Mouse (Mus musculus) inflammation-experienced regulatory T-cells, adult 6 months (primary cell): ENCODE measurements around the gene Lrrc8c. TPM values are rescaled to one million over a fixed set of nuclear protein-coding genes. Genes with fewer than 3 reads are reported as not detected.

Experiments used
- ATAC-seq: one replicate; pipeline ENCODE4 v1.8.0; 2017
- polyA plus RNA-seq, 3 experiments: library from polyadenylated mRNA; unstranded; fragments of 100-300 nt; shearing (Covaris generic); gene quantifications; one replicate each; pipeline ENCODE4 v1.2.1; 2017

Lrrc8c gene
- polyA plus RNA-seq, 3 experiments from 2014 or later = 46.9 to 77.2 (median 63.8) TPM

DNA sequence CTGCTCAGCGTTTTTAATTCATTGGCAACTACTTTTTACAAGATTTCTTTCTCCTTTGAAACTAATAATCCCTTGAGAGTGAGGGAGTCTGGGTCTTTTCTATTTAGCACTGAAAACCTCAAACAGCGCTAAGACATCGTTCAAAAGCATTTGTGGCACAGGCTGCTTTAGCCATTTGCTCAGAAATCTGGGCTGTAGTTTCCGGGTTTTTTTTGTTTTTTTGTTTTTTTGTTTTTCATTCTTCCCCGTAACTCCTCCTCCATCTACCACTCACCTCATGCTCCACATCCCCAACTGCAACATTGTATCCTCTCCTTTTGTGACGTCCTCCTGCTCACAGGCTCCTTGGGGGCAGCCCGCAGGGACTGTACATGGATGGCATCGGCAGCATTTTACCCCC is 124.1 kb downstream of the Lrrc8c start:
- ATAC-seq = peak; percentile 10

DNA sequence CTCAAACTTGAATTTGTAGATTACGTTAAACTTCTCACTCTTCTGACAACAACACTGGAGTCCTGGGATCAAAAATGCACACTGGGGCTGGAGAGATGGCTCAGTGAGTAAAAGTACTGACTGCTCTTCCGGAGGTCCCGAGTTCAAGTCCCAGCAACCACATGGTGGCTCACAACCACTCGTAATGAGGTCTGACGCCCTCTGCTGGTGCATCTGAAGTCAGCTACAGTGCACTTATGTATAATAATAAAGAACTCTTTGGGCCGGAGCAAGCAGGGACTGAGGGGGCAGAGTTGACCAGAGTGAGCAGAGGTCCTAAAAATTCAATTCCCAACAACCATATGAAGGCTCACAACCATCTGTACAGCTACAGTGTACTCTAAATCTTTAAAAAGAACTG is 125.0 kb downstream of the Lrrc8c start:
- ATAC-seq = no peak

DNA sequence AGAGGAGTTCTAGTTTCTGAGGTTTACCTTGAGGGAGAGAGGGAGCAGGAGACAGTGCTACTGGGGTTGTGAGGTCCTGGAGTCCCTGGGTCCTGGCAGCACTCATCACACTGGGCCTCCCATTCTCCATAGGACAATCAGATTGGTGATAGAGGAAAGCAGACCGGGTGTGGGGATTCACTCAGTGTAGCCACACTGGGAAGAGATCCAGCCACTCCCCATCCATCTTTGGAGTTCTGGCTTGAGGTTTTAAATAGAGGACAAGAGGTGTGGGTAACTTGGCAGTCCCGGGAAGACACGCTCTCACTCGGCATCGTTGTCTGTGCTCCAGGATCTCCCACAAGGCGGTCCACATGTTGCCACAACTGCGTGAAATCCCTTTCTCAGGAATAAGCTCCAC is 127.9 kb downstream of the Lrrc8c start:
- ATAC-seq = no peak

DNA sequence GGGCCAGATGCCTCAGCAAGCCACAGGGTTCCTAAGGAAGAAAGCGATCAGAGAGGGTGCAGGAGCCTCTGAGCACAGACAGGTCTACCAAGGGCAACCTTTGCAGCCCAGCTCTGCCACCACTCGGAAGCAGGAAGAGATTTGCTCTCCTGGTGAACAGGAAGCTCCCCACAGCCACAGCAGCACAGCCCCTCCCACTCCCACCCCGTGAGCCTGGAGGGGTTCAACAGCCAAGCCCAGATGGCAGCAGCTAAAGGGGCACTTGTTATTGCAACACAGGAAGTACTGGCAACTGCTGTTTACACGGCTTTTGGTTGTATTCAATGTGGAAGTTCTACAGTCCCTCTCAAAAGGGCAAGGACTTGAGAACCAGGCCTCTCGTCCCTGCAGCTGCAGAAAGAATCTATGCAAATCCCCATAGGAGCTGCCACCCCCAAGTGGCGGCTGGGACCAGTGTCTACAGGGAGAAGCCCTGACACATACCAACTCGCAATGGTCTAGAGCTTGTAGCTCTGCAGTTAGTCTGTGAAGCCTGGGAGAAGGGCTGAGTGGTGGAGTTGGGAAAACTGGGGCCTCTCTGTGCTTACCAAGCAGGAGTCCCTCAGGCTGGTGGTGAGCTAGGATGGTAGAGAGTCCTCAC is 129.6 kb downstream of the Lrrc8c start:
- peak; percentile 45 for ATAC-seq

DNA sequence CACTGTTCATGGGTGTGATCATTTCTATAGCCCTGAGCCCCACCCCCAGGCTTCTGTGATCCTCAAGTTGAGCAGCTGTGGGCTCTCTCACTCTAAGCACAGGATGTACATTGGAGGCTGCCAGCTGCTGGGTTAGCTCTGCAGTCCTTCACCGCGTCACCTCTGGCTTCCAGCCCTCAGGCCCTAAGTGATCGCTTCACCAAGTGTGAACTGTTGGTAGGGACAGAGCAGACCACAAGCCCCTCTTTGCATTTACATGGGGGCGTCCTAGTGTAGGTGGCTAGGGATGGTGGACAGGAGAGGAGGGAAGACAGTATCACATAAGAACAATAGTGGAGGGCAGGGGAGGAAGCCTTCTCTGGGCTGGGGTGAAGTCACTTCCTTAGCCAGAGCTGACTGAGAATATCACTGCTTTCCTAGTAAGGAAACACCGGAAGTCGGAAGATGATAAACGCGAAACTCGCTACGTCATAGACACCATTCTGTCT is 130.4 kb downstream of the Lrrc8c start:
- peak; percentile 73 for ATAC-seq

DNA sequence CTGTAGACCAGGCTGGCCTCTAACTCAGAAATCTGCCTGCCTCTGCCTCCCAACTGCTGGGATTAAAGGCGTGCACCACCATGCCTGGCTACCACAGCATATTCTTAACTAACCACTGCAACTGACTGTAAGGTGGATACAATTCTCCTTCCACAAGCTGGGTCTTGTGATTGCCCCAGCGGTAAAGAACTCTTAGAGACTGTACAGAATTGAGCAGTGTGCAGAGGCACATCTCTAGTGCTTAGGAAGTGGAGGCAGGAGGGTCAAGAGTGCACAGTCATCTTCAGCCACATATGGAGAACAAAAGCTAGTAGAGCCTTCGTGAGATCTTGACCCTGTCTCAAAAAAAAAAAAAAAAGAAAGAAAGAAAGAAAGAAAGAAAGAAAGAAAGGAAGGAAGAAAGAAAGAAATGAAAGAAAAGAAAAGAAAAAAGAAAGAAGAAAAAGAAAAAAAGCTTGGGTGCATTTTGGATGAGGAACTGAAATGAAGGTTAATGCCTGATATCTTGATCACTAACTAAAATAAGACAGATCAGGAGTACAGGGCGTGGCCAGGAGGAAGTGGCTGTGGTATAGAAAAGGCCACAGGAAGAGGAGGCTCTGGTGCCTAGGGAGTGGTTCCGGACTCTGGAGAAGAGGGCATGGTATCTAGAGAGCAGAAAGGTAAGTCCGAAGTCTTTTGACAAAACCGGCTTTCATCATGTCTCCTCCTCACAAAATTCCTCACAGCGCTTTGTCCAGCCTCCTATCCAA is 131.7 kb downstream of the Lrrc8c start:
- peak; percentile 40 for ATAC-seq

DNA sequence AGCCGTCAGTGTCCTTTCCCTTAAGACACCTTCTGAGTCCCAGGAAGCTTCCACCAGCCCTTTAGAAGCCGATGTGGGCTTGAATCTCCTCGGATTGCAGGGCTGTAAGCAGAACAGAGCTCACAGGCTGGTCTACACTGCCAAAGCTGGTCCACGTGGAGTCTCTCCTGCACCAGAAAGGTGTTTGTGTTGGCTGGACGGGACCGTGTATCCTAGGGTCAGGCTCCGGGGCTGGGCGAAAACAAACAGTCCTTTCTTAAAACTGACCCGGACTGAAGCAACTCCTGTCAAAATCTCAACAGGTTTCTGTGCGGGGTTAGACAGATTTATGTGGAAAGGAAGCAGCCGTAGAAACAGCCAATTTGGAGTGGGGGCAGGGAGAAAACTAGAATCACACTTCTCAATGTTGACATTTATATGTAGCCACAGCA is 132.4 kb downstream of the Lrrc8c start:
- peak; percentile 5 for ATAC-seq

DNA sequence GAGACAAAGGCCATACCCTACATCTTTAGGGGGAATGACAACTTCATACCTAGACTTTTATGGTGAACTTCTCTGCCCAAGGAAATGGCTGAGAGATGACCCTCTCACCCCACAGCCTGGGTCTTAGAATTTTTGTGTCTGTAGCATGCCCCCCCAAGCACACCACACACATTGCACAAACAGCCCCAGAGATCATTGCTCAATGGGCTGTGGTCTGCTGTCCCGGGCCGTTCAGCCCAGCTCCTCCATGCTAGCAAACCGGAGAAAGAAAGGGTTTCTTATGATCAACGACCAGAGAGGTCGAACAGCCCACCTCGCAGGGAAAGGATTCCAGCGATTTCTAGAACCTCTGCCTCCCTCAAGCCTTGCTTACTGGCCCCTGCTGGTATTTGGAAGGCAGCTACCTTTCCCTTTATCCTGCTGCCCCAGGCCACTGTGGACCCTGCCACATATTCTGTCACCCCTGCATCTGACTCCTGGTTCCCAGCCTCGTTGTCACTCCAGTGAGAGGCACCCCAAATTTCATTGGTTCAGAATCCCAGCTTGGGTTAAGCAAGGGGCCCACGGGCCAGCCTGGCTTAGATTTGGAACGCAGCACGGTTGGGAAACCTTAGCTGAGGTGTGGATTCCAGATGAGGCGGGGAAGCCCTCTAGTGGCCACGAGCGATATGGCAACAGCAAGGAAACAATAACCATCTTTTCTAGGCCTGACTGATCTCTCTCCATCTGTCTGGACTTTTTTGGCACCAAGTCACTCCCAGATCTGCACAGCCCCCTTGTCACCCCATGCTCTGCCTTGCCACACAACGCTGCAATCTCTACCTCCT is 135.3 kb downstream of the Lrrc8c start:
- peak; percentile 36 for ATAC-seq

DNA sequence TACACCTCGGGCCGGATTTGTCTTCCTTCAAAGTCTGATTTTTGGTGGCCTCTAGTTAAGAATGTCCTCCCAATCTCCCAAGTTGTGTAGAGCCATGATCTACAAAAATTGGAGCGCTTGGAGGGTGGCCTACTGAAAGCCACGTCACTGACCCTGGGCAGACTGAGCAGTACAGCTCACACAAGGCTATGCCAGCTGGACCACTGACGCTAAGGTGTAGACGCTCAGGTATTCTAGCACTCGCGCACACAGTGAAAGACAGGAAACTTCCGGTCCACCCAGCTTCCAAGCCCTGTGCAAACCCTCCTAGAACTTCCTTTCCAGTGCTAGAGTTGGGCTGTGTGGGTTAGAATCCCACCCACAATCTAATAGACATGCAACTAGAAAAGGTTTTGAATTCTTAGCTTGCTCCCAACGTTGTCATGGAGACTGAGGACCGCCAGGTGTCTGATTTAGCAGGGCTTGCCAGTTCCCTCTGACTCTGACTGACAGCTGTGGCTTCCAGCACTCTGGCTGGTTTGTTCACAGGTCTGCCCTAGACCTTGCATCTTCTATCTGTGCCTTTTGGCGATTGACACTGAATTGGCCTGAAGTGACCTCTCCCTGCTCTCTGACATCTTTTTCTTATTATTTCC is 136.0 kb downstream of the Lrrc8c start:
- ATAC-seq = no peak

DNA sequence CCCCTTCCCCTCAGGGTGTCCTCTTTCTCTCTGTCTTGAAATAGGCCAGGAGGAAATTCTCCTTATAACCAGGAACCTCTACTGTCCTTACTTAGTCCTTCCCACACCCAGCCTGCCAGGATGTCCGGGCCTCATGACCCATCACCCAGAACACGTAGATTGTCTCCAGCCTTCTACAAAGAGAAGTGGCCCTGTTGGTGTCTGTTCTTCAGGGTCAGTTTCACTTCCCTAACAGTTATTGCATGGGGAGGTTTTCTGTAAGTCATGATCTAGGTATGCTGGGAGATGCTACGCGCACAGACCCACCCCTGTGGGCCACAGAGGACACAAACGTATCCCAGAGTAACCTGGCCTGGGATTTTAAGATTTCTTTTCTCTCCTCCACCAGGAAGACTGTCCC is 142.7 kb downstream of the Lrrc8c start:
- no peak for ATAC-seq

Other genes with a start within 250 kb of the Lrrc8c start
- gene Gm43302, start 225.7 kb upstream of the Lrrc8c start, polyA plus RNA-seq = 1 to 10 TPM; 1.2 to 8.5 (median 2.4) TPM
- gene Gbp6, start 225.7 kb upstream of the Lrrc8c start, polyA plus RNA-seq = 100 to 1,000 TPM; 143 to 156 (median 147) TPM
- gene Lrrc8b, start 103.6 kb upstream of the Lrrc8c start, polyA plus RNA-seq = 1 to 10 TPM; 1.9 to 2.4 (median 2.1) TPM
- gene Lrrc8d, start 180.6 kb downstream of the Lrrc8c start, polyA plus RNA-seq = 10 to 100 TPM; 11.8 to 28.4 (median 26.5) TPM